Mouse (Mus musculus) erythroblast, embryonic 14.5 days (primary cell): ENCODE results near the gene Trnt1.

ENCODE experiments used
- GATA1 ChIP-seq: IDR thresholded peaks from 2 replicates; pipeline ENCODE4 v1.6.1; 2012; ENCODE audit warnings: low read length, inconsistent platforms, mixed read lengths
- TAL1 ChIP-seq: IDR thresholded peaks from 3 replicates; pipeline ENCODE4 v1.6.1; 2012; ENCODE audit warnings: low read length, inconsistent platforms, mixed read lengths

DNA sequence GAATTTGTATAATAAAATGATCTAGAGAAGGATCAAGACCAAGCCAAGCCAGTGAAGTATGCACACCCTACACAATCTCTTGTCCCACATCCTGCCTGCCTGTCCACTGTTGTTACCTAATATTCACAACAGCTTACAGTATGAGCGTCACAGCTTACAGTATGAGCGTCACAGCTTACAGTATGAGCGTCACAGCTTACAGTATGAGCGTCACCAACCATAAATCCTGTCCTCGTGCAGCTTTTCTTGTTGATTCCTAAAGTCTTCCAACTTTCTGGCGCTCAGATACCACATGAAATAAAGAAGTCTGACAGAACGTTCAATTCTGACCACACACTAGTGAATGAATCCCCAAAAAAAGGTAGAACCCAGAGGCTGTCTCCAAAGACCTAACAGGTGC, 24.2 kb downstream of the Trnt1 start:
- TF ChIP-seq GATA1 = no peak
- TF ChIP-seq TAL1 = no peak
